Mouse (Mus musculus) cerebellum, postnatal 10 days (tissue): ENCODE results near the gene Olfr68.
"Not testable (repeated sequence)": the region's sequence is repeated elsewhere in the genome, so short reads cannot be mapped to it uniquely, and the experiment has no call there.

Experiments used
- DNase-seq, 2 experiments: peaks; one replicate each; pipeline ENCODE4 v3.0.0; 2021; ENCODE audit warnings: mixed read lengths in 2 of 2

Olfr68 gene

DNA sequence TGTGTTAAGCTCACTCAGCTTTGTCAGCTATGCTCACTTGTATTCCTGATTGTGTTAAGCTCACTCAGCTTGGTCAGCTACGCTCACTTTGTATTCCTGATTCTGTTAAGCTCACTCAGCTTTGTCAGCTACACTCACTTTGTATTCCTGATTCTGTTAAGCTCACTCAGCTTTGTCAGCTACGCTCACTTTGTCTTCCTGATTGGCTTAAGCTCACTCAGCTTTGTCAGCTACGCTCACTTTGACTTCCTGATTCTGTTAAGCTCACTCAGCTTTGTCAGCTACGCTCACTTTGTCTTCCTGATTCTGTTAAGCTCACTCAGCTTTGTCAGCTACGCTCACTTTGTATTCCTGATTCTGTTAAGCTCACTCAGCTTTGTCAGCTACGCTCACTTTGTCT lies 17.3 kb downstream of the Olfr68 start:
- not testable (repeated sequence) for DNase-seq

DNA sequence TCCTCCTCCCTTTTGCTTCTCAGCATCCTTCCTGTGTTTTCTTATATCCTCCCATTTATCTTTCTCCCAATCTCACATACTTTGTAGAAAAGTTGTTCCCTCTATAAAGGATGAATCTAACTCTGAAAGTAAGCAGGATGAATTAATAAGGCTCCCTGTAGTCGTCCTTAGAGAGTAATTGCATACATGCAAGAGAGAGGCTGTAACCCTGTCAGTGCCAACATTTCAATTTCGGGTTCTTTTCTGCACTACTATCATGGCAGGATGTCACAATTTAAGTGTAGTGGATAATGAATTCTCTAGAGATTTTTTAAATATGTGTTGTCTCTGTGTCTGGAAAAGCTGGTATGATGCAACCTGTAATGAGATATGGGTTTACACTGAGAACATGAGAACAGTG lies 22.3 kb downstream of the Olfr68 start, which contains the start of gene Olfr630:
TSS of gene Olfr630 (minus strand) at position 101 of the 400 bp plus-strand sequence.
- no peak for DNase-seq

DNA sequence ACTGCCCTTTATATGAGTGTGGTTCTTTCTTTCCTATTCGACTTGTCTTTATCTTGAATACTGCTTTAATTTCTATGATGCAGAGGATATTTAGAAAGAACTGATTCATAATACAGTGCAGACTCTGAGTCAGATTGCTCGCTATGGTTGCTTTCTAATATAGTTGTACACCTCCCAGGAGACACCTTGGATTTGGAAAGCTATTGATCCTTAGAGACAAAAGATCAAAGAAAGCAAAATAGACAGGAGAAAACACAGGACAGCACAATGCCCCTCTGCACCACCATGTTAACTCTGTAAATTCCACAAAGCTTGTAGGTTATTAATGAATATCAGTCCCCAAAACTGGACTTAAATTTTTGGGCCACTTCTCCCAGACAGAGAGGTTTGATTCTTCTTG lies 34.7 kb downstream of the Olfr68 start, which contains the start of gene Olfr629:
TSS of gene Olfr629 (minus strand) at position 101 of the 400 bp plus-strand sequence.
- no peak for DNase-seq

DNA sequence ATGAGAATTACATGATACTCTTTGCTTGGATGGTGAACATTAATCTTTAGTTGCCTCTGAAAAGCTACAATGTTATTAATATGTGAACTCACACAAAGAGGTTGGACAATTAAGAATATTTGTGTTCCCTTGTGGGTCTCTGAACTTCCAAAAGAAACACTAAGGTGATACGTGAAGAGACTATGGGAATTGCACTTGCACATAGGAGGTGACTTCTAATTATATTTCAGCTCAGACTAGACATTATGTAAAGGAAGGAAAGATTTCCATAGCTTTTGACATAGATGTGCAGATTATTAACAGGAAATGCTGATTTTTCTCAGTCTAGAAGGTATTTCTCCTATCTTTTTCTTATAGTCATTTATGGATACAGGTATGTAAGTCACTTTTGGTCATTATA lies 49.4 kb downstream of the Olfr68 start, which contains the start of gene Olfr628:
TSS of gene Olfr628 (plus strand) at position 301 of the 400 bp plus-strand sequence.
- DNase-seq, result no peak
